Mouse (Mus musculus) ovary, postnatal 36 days (tissue): Measurements from ENCODE around the gene Ubl5.
A peak's percentile ranks its signal among the peaks of the same experiment; 100 is the strongest.
"Not testable (repeated sequence)": the region's sequence is repeated elsewhere in the genome, so short reads cannot be mapped to it uniquely, and the experiment has no call there.

ENCODE experiments used
- DNase-seq: peaks from one replicate; pipeline ENCODE4 v3.0.0; 2022; ENCODE audit warnings: low spot score, mixed read lengths

Gene Ubl5

GRCm38 (mm10) chr9:20642101-20642895, at the start of gene Ubl5:
TSS of gene Ubl5 (plus strand) at chr9:20642878.
- DNase-seq, result peak; percentile 82

GRCm38 (mm10) chr9:20601270-20601669, 41.4 kb upstream of the Ubl5 start:
- no peak for DNase-seq

GRCm38 (mm10) chr9:20606269-20606668, 36.4 kb upstream of the Ubl5 start:
- DNase-seq, result no peak

GRCm38 (mm10) chr9:20607100-20607974, 35.3 kb upstream of the Ubl5 start:
- peak; percentile 85 for DNase-seq

GRCm38 (mm10) chr9:20609831-20610464, 32.7 kb upstream of the Ubl5 start:
- DNase-seq, result no peak

GRCm38 (mm10) chr9:20611976-20612375, 30.7 kb upstream of the Ubl5 start:
- DNase-seq, result no peak

- DNase-seq, result no peak
Observed at GRCm38 (mm10) chr9:20616685-20617084, 26.0 kb upstream of the Ubl5 start.

GRCm38 (mm10) chr9:20631332-20631731, 11.3 kb upstream of the Ubl5 start:
- DNase-seq, result no peak

- not testable (repeated sequence) for DNase-seq
Observed at GRCm38 (mm10) chr9:20635676-20636075, 7.0 kb upstream of the Ubl5 start.

- no peak for DNase-seq
Observed at GRCm38 (mm10) chr9:20636256-20636655, 6.4 kb upstream of the Ubl5 start.

GRCm38 (mm10) chr9:20636790-20637189, 5.9 kb upstream of the Ubl5 start:
- no peak for DNase-seq

GRCm38 (mm10) chr9:20638552-20638951, 4.1 kb upstream of the Ubl5 start:
- DNase-seq, result no peak

- no peak for DNase-seq
Observed at GRCm38 (mm10) chr9:20639486-20639885, 3.2 kb upstream of the Ubl5 start.

GRCm38 (mm10) chr9:20641501-20641900, 1.2 kb upstream of the Ubl5 start:
- DNase-seq, result no peak

- DNase-seq, result peak; percentile 80
Observed at GRCm38 (mm10) chr9:20642896-20643466, 303 bp downstream of the Ubl5 start.

- no peak for DNase-seq
Observed at GRCm38 (mm10) chr9:20643781-20644180, 1.1 kb downstream of the Ubl5 start.

- peak; percentile 69 for DNase-seq
Observed at GRCm38 (mm10) chr9:20644360-20645081, 1.8 kb downstream of the Ubl5 start, which contains the start of gene Fbxl12. TSS of gene Fbxl12 (minus strand) at chr9:20644767.

- no peak for DNase-seq
Observed at GRCm38 (mm10) chr9:20645121-20645520, 2.4 kb downstream of the Ubl5 start.

- DNase-seq, result peak; percentile 97
Observed at GRCm38 (mm10) chr9:20651602-20652259, 9.1 kb downstream of the Ubl5 start, which contains the start of gene Pin1. TSS of gene Pin1 (plus strand) at chr9:20652095.

GRCm38 (mm10) chr9:20652260-20652658, 9.6 kb downstream of the Ubl5 start:
- no peak for DNase-seq

GRCm38 (mm10) chr9:20653859-20654258, 11.2 kb downstream of the Ubl5 start:
- no peak for DNase-seq
